Mouse (Mus musculus) layer of hippocampus, adult 6 months (tissue): ENCODE measurements around the gene Tas1r2. TPM values are rescaled to one million over a fixed set of nuclear protein-coding genes. Genes with fewer than 3 reads are reported as not detected.

Source experiments
- long read RNA-seq, 2 experiments: library from polyadenylated mRNA; unstranded; transcript quantifications; one replicate each; pipeline ENCODE4 v2.0.0; 2019 to 2020
- microRNA-seq: library from miRNA; unstranded; fragments of <30 nt; microRNA quantifications from one replicate; pipeline ENCODE4 v1.2.0, GENCODE M21; 2020
- polyA plus RNA-seq: library from polyadenylated mRNA; unstranded; fragments of <200 nt; fragmentation: Nextera tagmentation; gene quantifications from 2 replicates; pipeline ENCODE4 v1.2.3, GENCODE M21; 2021

Tas1r2 gene
- polyA plus RNA-seq: not detected in 2 replicates
- long read RNA-seq, experiment 1: 0 reads
- long read RNA-seq, experiment 2: 0 reads

GRCm38 (mm10) chr4:139653238-139653637 lies at the start of gene Tas1r2:
TSS of gene Tas1r2 (plus strand) at chr4:139653538.

DNA sequence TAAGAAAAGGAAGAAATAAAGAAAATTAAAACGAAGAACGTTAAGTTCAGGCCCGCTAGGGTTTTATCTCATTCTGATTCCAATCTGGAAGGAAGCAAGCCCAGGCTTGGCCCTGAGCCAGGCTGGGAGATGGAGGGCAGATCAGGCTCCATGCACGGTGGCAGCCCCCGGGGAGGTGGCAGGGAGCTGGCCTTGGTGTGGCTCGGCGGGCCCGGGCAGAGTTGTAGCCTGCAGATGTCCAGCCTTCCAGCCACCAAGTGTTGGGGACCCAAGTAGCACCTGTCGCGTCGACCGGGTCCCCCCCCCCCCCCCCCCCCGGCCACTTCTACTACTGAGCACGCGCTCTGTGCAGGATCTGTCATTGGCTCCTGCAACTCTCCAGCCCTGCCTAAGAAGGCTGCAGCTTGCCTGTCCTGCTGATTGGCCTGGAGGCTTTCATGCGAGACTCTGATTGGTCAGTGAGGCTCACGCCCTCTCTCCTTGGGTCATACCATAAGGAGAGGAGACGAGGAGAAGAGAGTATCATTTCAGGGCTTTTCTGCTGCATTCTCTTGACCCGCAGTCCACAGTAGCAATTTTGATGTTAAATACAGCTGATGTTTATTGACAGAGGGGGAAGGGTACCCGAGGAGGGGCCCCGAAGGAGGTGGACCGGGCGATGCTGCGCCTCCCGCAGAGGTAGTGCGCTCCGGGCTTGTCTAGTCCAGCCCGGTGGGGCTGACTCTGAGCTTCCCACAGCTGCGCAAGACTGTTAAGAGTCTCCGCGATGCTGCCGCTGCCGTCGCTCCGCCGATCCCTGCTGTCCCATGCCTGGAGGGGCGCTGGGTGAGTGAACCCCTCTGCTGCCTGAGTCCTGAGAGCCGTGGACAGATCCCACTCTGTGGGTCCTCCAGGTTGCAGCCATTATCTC lies 30.7 kb upstream of the Tas1r2 start, which contains the start of gene Aldh4a1:
Gene Aldh4a1 (plus strand): TSS at position 494 of the 910 bp plus-strand sequence.

Small RNA genes within 50 kb of the gene (microRNA-seq; reads per million reads assigned to microRNA genes)
- gene Mir7020: 1.5 reads per million

Other genes with a start within 250 kb of the Tas1r2 start
- gene Iffo2, start 123.0 kb upstream of the Tas1r2 start, polyA plus RNA-seq: 1.3 TPM in 2 replicates
- not detected in 2 replicates for gene Gm21969, start 50.4 kb upstream of the Tas1r2 start, polyA plus RNA-seq
- 14.1 and 18.7 TPM in 2 replicates for gene Aldh4a1, start 30.7 kb upstream of the Tas1r2 start, polyA plus RNA-seq
- not detected in 2 replicates for gene Pax7, start 180.0 kb downstream of the Tas1r2 start, polyA plus RNA-seq